Mouse (Mus musculus) inflammation-experienced regulatory T-cells, adult 6 months (primary cell): ENCODE measurements around the gene Gm5725. TPM values are rescaled to one million over a fixed set of nuclear protein-coding genes. Genes with fewer than 3 reads are reported as not detected.
"Not testable (repeated sequence)": the region's sequence is repeated elsewhere in the genome, so short reads cannot be mapped to it uniquely, and the experiment has no call there.

Source experiments
- ATAC-seq: one replicate; pipeline ENCODE4 v1.8.0; 2017
- polyA plus RNA-seq, 3 experiments: library from polyadenylated mRNA; unstranded; fragments of 100-300 nt; shearing (Covaris generic); gene quantifications; one replicate each; pipeline ENCODE4 v1.2.1; 2017

The Gm5725 gene
- polyA plus RNA-seq, result not detected

- ATAC-seq, result not testable (repeated sequence)
Measured at GRCm38 (mm10) chr7:21844167-21844566, at the start of gene Gm5725. TSS of gene Gm5725 (minus strand) at chr7:21844267.

- not testable (repeated sequence) for ATAC-seq
Measured at GRCm38 (mm10) chr7:21832051-21832450, 12.0 kb downstream of the Gm5725 start, which contains the start of gene Vmn1r135. TSS of gene Vmn1r135 (plus strand) at chr7:21832351.

GRCm38 (mm10) chr7:21796628-21797027, 47.4 kb downstream of the Gm5725 start, which contains the start of gene Gm4177:
TSS of gene Gm4177 (minus strand) at chr7:21796728.
- ATAC-seq, result not testable (repeated sequence)

Other genes with a start within 250 kb of the Gm5725 start
- gene Vmn1r132, start 230.2 kb downstream of the Gm5725 start, polyA plus RNA-seq, result not detected
- not detected for gene Gm4175, start 82.8 kb downstream of the Gm5725 start, polyA plus RNA-seq
- gene Gm4177, start 47.5 kb downstream of the Gm5725 start, polyA plus RNA-seq, result not detected
- not detected for gene Vmn1r135, start 11.9 kb downstream of the Gm5725 start, polyA plus RNA-seq
- not detected for gene Gm5891, start 77.0 kb upstream of the Gm5725 start, polyA plus RNA-seq
- not detected for gene Vmn1r137, start 150.3 kb upstream of the Gm5725 start, polyA plus RNA-seq
- gene Vmn1r138, start 184.6 kb upstream of the Gm5725 start, polyA plus RNA-seq, result not detected
- not detected for gene Gm6176, start 212.0 kb upstream of the Gm5725 start, polyA plus RNA-seq
- gene Vmn1r139, start 224.8 kb upstream of the Gm5725 start, polyA plus RNA-seq, result not detected